Mouse (Mus musculus): ENCODE measurements around the gene Rab6a. TPM values are rescaled to one million over a fixed set of nuclear protein-coding genes. Genes with fewer than 3 reads are reported as not detected.
"Not testable (repeated sequence)": the region's sequence is repeated elsewhere in the genome, so short reads cannot be mapped to it uniquely, and the experiment has no call there.

The Rab6a gene
- polyA plus RNA-seq (2012; rRNA removed), result 17.2 and 27.5 TPM in 2 replicates

GRCm38 (mm10) chr7:100607214-100608129 is at the start of gene Rab6a:
TSS of gene Rab6a (plus strand) at chr7:100607410.
- peak; percentile 97 for DNase-seq (ENCODE audit: low read depth, low spot score)
- under 1% methylated on average over 105 of the region's 105 CpGs for WGBS

GRCm38 (mm10) chr7:100559331-100559730 is 47.9 kb upstream of the Rab6a start:
- WGBS, result 79% methylated on average over 4 of the region's 4 CpGs
- no peak for DNase-seq (ENCODE audit: low read depth, low spot score)

- no peak for DNase-seq (ENCODE audit: low read depth, low spot score)
- WGBS, result 73% methylated on average over 11 of the region's 11 CpGs
These were observed 45.2 kb upstream of the Rab6a start for GRCm38 (mm10) chr7:100561861-100562587.

- DNase-seq (ENCODE audit: low read depth, low spot score), result not testable (repeated sequence)
- WGBS, result 84% methylated on average over 5 of the region's 5 CpGs
These were observed 40.0 kb upstream of the Rab6a start for GRCm38 (mm10) chr7:100567238-100567637.

- no peak for DNase-seq (ENCODE audit: low read depth, low spot score)
These were observed 37.3 kb upstream of the Rab6a start for GRCm38 (mm10) chr7:100569907-100570306.

GRCm38 (mm10) chr7:100570930-100571715 is 36.1 kb upstream of the Rab6a start:
- no peak for DNase-seq (ENCODE audit: low read depth, low spot score)
- WGBS, result 90% methylated on average over 3 of the region's 3 CpGs

- 70% methylated on average over 4 of the region's 4 CpGs for WGBS
- no peak for DNase-seq (ENCODE audit: low read depth, low spot score)
These were observed 35.1 kb upstream of the Rab6a start for GRCm38 (mm10) chr7:100572061-100572460.

GRCm38 (mm10) chr7:100572704-100573103 is 34.5 kb upstream of the Rab6a start:
- WGBS, result 86% methylated on average over 4 of the region's 4 CpGs
- DNase-seq (ENCODE audit: low read depth, low spot score), result no peak

- DNase-seq (ENCODE audit: low read depth, low spot score), result no peak
- 82% methylated on average over 2 of the region's 2 CpGs for WGBS
These were observed 28.4 kb upstream of the Rab6a start for GRCm38 (mm10) chr7:100578794-100579193.

- WGBS, result 33% methylated on average over 7 of the region's 7 CpGs
- DNase-seq (ENCODE audit: low read depth, low spot score), result no peak
These were observed 25.0 kb upstream of the Rab6a start for GRCm38 (mm10) chr7:100582235-100582634.

GRCm38 (mm10) chr7:100582727-100583236 is 24.4 kb upstream of the Rab6a start:
- DNase-seq (ENCODE audit: low read depth, low spot score), result peak; percentile 81
- WGBS, result under 1% methylated on average over 31 of the region's 31 CpGs

- WGBS, result 9% methylated on average over 1 of the region's 1 CpGs
- DNase-seq (ENCODE audit: low read depth, low spot score), result peak; percentile 62
These were observed 17.4 kb upstream of the Rab6a start for GRCm38 (mm10) chr7:100589816-100590215.

GRCm38 (mm10) chr7:100590504-100590844 is 16.7 kb upstream of the Rab6a start:
- 7% methylated on average over 7 of the region's 7 CpGs for WGBS
- no peak for DNase-seq (ENCODE audit: low read depth, low spot score)

- peak; percentile 88 for DNase-seq (ENCODE audit: low read depth, low spot score)
- 1% methylated on average over 20 of the region's 20 CpGs for WGBS
These were observed 16.2 kb upstream of the Rab6a start for GRCm38 (mm10) chr7:100590845-100591521.

GRCm38 (mm10) chr7:100591522-100591852 is 15.7 kb upstream of the Rab6a start:
- 0% methylated on average over 2 of the region's 2 CpGs for WGBS
- DNase-seq (ENCODE audit: low read depth, low spot score), result no peak

- DNase-seq (ENCODE audit: low read depth, low spot score), result no peak
These were observed 13.9 kb upstream of the Rab6a start for GRCm38 (mm10) chr7:100593349-100593748.

- DNase-seq (ENCODE audit: low read depth, low spot score), result no peak
- 55% methylated on average over 5 of the region's 5 CpGs for WGBS
These were observed 7.0 kb upstream of the Rab6a start for GRCm38 (mm10) chr7:100600211-100600610.

GRCm38 (mm10) chr7:100608130-100608741 is 1.0 kb downstream of the Rab6a start, which contains the start of gene Mrpl48:
TSS of gene Mrpl48 (minus strand) at chr7:100608301.
- 2% methylated on average over 39 of the region's 43 CpGs for WGBS
- no peak for DNase-seq (ENCODE audit: low read depth, low spot score)

- WGBS, result 3% methylated on average over 4 of the region's 4 CpGs
- DNase-seq (ENCODE audit: low read depth, low spot score), result no peak
These were observed 1.7 kb downstream of the Rab6a start for GRCm38 (mm10) chr7:100608910-100609309.

Measured in large intestine, adult 2 months (tissue).